Mouse (Mus musculus) forebrain, postnatal 0 days (tissue): ENCODE measurements around the gene Cyb5rl. TPM values are rescaled to one million over a fixed set of nuclear protein-coding genes. Genes with fewer than 3 reads are reported as not detected.
A peak's percentile ranks its signal among the peaks of the same experiment; 100 is the strongest.

ENCODE experiments used
- ATAC-seq: fragments of 200-750 bp; cut with Nextera tagmentation; 2 replicates; pipeline ENCODE4 v1.8.0; 2017; ENCODE audit warnings: mild to moderate bottlenecking, moderate library complexity
- DNase-seq: peaks from one replicate; pipeline ENCODE4 v3.0.0-alpha.2; 2015
- H3K27ac ChIP-seq: fragments of 300-500 bp; sonication (generic); 2 replicates; pipeline ENCODE4 v1.5.1; 2014; ENCODE audit warnings: low read depth, mild to moderate bottlenecking, antibody characterized with exemption, low read length, moderate library complexity, mixed read lengths
- H3K27me3 ChIP-seq: fragments of 300-500 bp; sonication (generic); 2 replicates; pipeline ENCODE4 v1.6.1; 2014; ENCODE audit warnings: mild to moderate bottlenecking, low read length, mixed read lengths; ENCODE audit not compliant: insufficient read depth
- H3K36me3 ChIP-seq: fragments of 300-500 bp; sonication (generic); 2 replicates; pipeline ENCODE4 v1.6.1; 2014; ENCODE audit warnings: mild to moderate bottlenecking, moderate library complexity; ENCODE audit not compliant: insufficient read depth
- H3K4me1 ChIP-seq: fragments of 300-500 bp; sonication (generic); 2 replicates; pipeline ENCODE4 v1.6.1; 2014; ENCODE audit warnings: antibody characterized with exemption; ENCODE audit not compliant: insufficient read depth
- H3K4me2 ChIP-seq: fragments of 300-500 bp; sonication (generic); 2 replicates; pipeline ENCODE4 v1.6.1; 2014; ENCODE audit warnings: low read depth, mild to moderate bottlenecking, moderate library complexity
- H3K4me3 ChIP-seq: fragments of 300-500 bp; sonication (generic); 2 replicates; pipeline ENCODE4 v1.5.1; 2014; ENCODE audit warnings: low read depth, low read length, mixed read lengths
- H3K9ac ChIP-seq: fragments of 300-500 bp; sonication (generic); 2 replicates; pipeline ENCODE4 v1.6.1; 2014; ENCODE audit warnings: mild to moderate bottlenecking
- H3K9me3 ChIP-seq: fragments of 300-500 bp; sonication (generic); 2 replicates; pipeline ENCODE4 v1.6.1; 2016; ENCODE audit warnings: low read length
- CTCF ChIP-seq: sonication (generic); IDR thresholded peaks from 2 replicates; pipeline ENCODE4 v1.5.1; 2016; ENCODE audit warnings: antibody characterized with exemption, control low read depth, low read depth
- WGBS: fragments of 180-500 bp; shearing (Covaris S2); extraction: QIAGEN DNeasy Blood & Tissue Kit; methylation state at CpG from one replicate; pipeline ENCODE4 v1.1.7; 2014; 5-methylcytosine and 5-hydroxymethylcytosine counted together
- polyA plus RNA-seq: library from polyadenylated mRNA; unstranded; fragments of >200 nt; fragmentation: Nextera tagmentation; extraction: Ambion mirVana; gene quantifications from 2 replicates; pipeline ENCODE4 v1.2.1, GENCODE M21; 2015
- total RNA-seq: library from RNA; depleted of rRNA; stranded (reverse); fragments of >200 nt; gene quantifications from 2 replicates; pipeline ENCODE4 v1.2.3, GENCODE M21; 2014

The Cyb5rl gene
- total and polyA plus RNA-seq, 2 experiments from 2014 or later: 4.5 to 4.6 TPM

GRCm38 (mm10) chr4:107058346-107058745 is 8.4 kb upstream of the Cyb5rl start:
- H3K9me3 ChIP-seq: no peaks in the 10 kb centered on the region
- H3K27me3 ChIP-seq: no peaks in the 10 kb centered on the region
- no peaks in the 10 kb centered on the region for H3K4me1 ChIP-seq
- H3K27ac ChIP-seq: no peak overlapping the region
- no peak overlapping the region for H3K4me3 ChIP-seq
- 87% methylated on average over 5 of the region's 5 CpGs for WGBS
- H3K4me2 ChIP-seq: no peak overlapping the region
- ATAC-seq (no peak), DNase-seq (no peak)
- no peak overlapping the region for H3K9ac ChIP-seq
- peaks cover 70% of the 10 kb centered on the region for H3K36me3 ChIP-seq
- no peak for TF ChIP-seq CTCF

DNA sequence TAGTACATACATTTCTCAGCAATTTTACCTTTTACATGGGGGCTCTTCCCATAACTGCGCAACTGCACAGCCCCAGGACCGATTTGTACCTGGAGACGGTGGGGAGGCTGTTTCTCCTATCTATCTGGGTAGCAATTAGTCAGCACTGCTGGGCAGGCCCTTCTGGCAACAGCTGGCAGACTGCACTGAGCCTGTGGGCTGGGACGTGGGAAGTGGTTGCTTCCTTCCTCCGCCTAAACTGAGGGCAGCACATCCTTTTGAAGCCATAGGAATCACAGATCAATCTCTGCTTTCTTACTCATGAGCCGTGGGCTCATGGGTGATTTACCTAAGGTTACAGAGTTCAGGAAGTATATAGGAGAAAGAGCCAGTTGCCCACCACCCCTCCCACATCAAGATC is 8.0 kb upstream of the Cyb5rl start:
- peaks cover 75% of the 10 kb centered on the region for H3K36me3 ChIP-seq
- WGBS: 89% methylated on average over 6 of the region's 6 CpGs
- no peak overlapping the region for H3K27ac ChIP-seq
- TF ChIP-seq CTCF: no peak
- no peak overlapping the region for H3K4me2 ChIP-seq
- no peaks in the 10 kb centered on the region for H3K9me3 ChIP-seq
- no peaks in the 10 kb centered on the region for H3K4me1 ChIP-seq
- ATAC-seq (no peak), DNase-seq (no peak)
- no peak overlapping the region for H3K9ac ChIP-seq
- H3K4me3 ChIP-seq: no peak overlapping the region
- no peaks in the 10 kb centered on the region for H3K27me3 ChIP-seq

DNA sequence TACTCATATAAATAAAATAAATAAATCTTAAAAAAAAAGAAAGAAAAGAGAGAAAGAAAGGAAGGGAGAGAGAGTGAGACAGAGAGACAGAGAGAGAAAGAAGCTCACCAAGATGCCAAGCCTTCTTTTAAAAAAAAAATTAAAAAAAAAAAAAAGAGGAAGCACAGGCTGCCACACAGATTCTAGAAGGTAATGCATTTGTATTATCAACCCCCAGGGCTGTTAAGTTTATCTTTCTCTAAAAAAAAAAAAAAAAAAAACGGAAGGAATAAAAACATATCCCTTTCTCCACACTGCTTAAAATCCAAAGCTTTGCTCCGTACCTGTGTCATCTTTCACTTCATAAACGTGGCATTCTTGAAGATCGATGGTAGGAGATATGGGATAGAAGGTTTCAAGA is 5.2 kb upstream of the Cyb5rl start:
- ATAC-seq (no peak), DNase-seq (no peak)
- no peak overlapping the region for H3K4me2 ChIP-seq
- no peak overlapping the region for H3K27ac ChIP-seq
- WGBS: 91% methylated on average over 4 of the region's 4 CpGs
- H3K36me3 ChIP-seq: peaks cover 72% of the 10 kb centered on the region
- H3K4me1 ChIP-seq: no peaks in the 10 kb centered on the region
- no peak overlapping the region for H3K4me3 ChIP-seq
- no peaks in the 10 kb centered on the region for H3K9me3 ChIP-seq
- H3K9ac ChIP-seq: no peak overlapping the region
- H3K27me3 ChIP-seq: no peaks in the 10 kb centered on the region
- TF ChIP-seq CTCF: no peak

GRCm38 (mm10) chr4:107063214-107063613 is 3.6 kb upstream of the Cyb5rl start:
- H3K36me3 ChIP-seq: peaks cover 56% of the 10 kb centered on the region
- 63% methylated on average over 3 of the region's 3 CpGs for WGBS

GRCm38 (mm10) chr4:107064394-107065098 is 2.2 kb upstream of the Cyb5rl start:
- DNase-seq (no peak), ATAC-seq (no peak)
- H3K36me3 ChIP-seq: peaks cover 46% of the 10 kb centered on the region
- H3K4me1 ChIP-seq: peaks cover 6% of the 10 kb centered on the region; the same call in 1 of the 2 replicates
- H3K27ac ChIP-seq: no peak overlapping the region
- H3K27me3 ChIP-seq: no peaks in the 10 kb centered on the region
- no peak overlapping the region for H3K4me2 ChIP-seq
- H3K9ac ChIP-seq: no peak overlapping the region
- 97% methylated on average over 5 of the region's 5 CpGs for WGBS
- no peaks in the 10 kb centered on the region for H3K9me3 ChIP-seq
- TF ChIP-seq CTCF: no peak
- H3K4me3 ChIP-seq: no peak overlapping the region

More at GRCm38 (mm10) chr4:107063214-107063613, 3.6 kb upstream of the Cyb5rl start:
- peaks cover 6% of the 10 kb centered on the region; the same call in 1 of the 2 replicates for H3K4me1 ChIP-seq
- H3K9ac ChIP-seq: no peak overlapping the region
- no peak overlapping the region for H3K27ac ChIP-seq
- H3K27me3 ChIP-seq: no peaks in the 10 kb centered on the region
- H3K9me3 ChIP-seq: no peaks in the 10 kb centered on the region
- no peak overlapping the region for H3K4me3 ChIP-seq
- no peak for TF ChIP-seq CTCF
- DNase-seq (no peak), ATAC-seq (no peak)
- H3K4me2 ChIP-seq: no peak overlapping the region

- H3K27me3 ChIP-seq: no peaks in the 10 kb centered on the region
- H3K9ac ChIP-seq: peak overlapping the region; percentile 40
- H3K9me3 ChIP-seq: no peaks in the 10 kb centered on the region
- H3K4me1 ChIP-seq: peaks cover 6% of the 10 kb centered on the region; the same call in 1 of the 2 replicates
- no peak for DNase-seq
- WGBS: 3% methylated on average over 33 of the region's 33 CpGs
- peak overlapping the region; percentile 97 for H3K4me2 ChIP-seq
- 0 out of 2 replicates have a peak overlapping the region, but pooled peaks have one; percentile 45 for H3K27ac ChIP-seq
- no peak for TF ChIP-seq CTCF
- H3K4me3 ChIP-seq: peak overlapping the region; percentile 79
- H3K36me3 ChIP-seq: peaks cover 22% of the 10 kb centered on the region
- ATAC-seq: peak; percentile 51
These were observed 508 bp downstream of the Cyb5rl start for GRCm38 (mm10) chr4:107067151-107067840.

DNA sequence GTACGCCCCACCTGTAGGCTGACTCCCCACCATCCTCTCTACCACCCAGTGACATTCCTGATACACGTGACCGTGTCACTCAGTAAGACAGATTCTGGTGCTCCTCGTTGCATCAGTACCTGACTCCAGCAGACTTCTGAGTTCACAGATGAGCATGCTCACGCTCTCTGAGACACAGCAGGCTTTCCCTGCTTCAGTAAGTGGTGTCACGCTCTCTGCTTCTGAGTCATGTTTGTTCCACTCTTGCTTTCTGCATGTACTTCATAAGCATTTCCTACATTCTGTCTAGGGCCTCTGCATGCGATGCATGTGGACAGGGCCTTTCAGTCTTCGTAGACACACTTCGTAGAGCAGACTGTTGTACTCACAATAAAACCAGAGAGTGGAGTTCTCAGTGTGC is 5.6 kb downstream of the Cyb5rl start:
- H3K4me3 ChIP-seq: no peak overlapping the region
- DNase-seq: no peak
- H3K36me3 ChIP-seq: no peaks in the 10 kb centered on the region
- no peak for TF ChIP-seq CTCF
- H3K9me3 ChIP-seq: no peaks in the 10 kb centered on the region
- WGBS: 84% methylated on average over 9 of the region's 9 CpGs
- no peaks in the 10 kb centered on the region for H3K27me3 ChIP-seq
- peaks cover 2% of the 10 kb centered on the region; the same call in 1 of the 2 replicates for H3K4me1 ChIP-seq
- H3K27ac ChIP-seq: no peak overlapping the region
- no peak overlapping the region for H3K9ac ChIP-seq
- H3K4me2 ChIP-seq: no peak overlapping the region
- no peak for ATAC-seq
